Mouse (Mus musculus) cerebellum, adult 8-10 months (tissue): ENCODE data around the gene Lyst.

ENCODE experiments used
- DNase-seq: peaks from one replicate; pipeline ENCODE4 v3.0.0; 2022

The Lyst gene

GRCm38 (mm10) chr13:13574258-13574870 lies 15.8 kb upstream of the Lyst start:
- DNase-seq, result peak; percentile 69

- DNase-seq, result peak; percentile 38
These were observed 15.1 kb upstream of the Lyst start for GRCm38 (mm10) chr13:13575106-13575505.

GRCm38 (mm10) chr13:13576469-13577205 lies 13.6 kb upstream of the Lyst start:
- no peak for DNase-seq

GRCm38 (mm10) chr13:13581988-13582387 lies 8.2 kb upstream of the Lyst start:
- no peak for DNase-seq

GRCm38 (mm10) chr13:13583473-13583872 lies 6.7 kb upstream of the Lyst start:
- DNase-seq, result no peak

GRCm38 (mm10) chr13:13587653-13588184 lies 2.5 kb upstream of the Lyst start:
- no peak for DNase-seq

- no peak for DNase-seq
These were observed 1.7 kb upstream of the Lyst start for GRCm38 (mm10) chr13:13588518-13588917.

- DNase-seq, result no peak
These were observed 1.2 kb upstream of the Lyst start for GRCm38 (mm10) chr13:13589032-13589431.

- no peak for DNase-seq
These were observed 1.7 kb downstream of the Lyst start for GRCm38 (mm10) chr13:13591892-13592291.

GRCm38 (mm10) chr13:13596424-13597044 lies 6.3 kb downstream of the Lyst start:
- DNase-seq, result no peak

- DNase-seq, result no peak
These were observed 7.7 kb downstream of the Lyst start for GRCm38 (mm10) chr13:13597896-13598295.

GRCm38 (mm10) chr13:13601407-13601806 lies 11.2 kb downstream of the Lyst start:
- DNase-seq, result no peak

GRCm38 (mm10) chr13:13606149-13606548 lies 16.0 kb downstream of the Lyst start:
- DNase-seq, result no peak

GRCm38 (mm10) chr13:13608311-13608710 lies 18.1 kb downstream of the Lyst start:
- no peak for DNase-seq

- DNase-seq, result no peak
These were observed 19.5 kb downstream of the Lyst start for GRCm38 (mm10) chr13:13609655-13610054.

- peak; percentile 25 for DNase-seq
These were observed 22.7 kb downstream of the Lyst start for GRCm38 (mm10) chr13:13612882-13613281.

- no peak for DNase-seq
These were observed 24.0 kb downstream of the Lyst start for GRCm38 (mm10) chr13:13614235-13614634.

GRCm38 (mm10) chr13:13621456-13621855 lies 31.3 kb downstream of the Lyst start:
- DNase-seq, result peak; percentile 44

GRCm38 (mm10) chr13:13622565-13622964 lies 32.4 kb downstream of the Lyst start:
- no peak for DNase-seq

- no peak for DNase-seq
These were observed 43.5 kb downstream of the Lyst start for GRCm38 (mm10) chr13:13633746-13634145.

- DNase-seq, result no peak
These were observed 44.5 kb downstream of the Lyst start for GRCm38 (mm10) chr13:13634706-13635105.

- no peak for DNase-seq
These were observed 45.0 kb downstream of the Lyst start for GRCm38 (mm10) chr13:13635224-13635623.

GRCm38 (mm10) chr13:13637577-13637976 lies 47.4 kb downstream of the Lyst start:
- no peak for DNase-seq

GRCm38 (mm10) chr13:13637981-13638380 lies 47.8 kb downstream of the Lyst start:
- no peak for DNase-seq
